Mouse (Mus musculus): ENCODE results near the gene Ammecr1. TPM values are rescaled to one million over a fixed set of nuclear protein-coding genes. Genes with fewer than 3 reads are reported as not detected.

The Ammecr1 gene
- total and polyA plus RNA-seq, 3 experiments, result 3.1 to 7.1 (median 5.4) TPM

DNA sequence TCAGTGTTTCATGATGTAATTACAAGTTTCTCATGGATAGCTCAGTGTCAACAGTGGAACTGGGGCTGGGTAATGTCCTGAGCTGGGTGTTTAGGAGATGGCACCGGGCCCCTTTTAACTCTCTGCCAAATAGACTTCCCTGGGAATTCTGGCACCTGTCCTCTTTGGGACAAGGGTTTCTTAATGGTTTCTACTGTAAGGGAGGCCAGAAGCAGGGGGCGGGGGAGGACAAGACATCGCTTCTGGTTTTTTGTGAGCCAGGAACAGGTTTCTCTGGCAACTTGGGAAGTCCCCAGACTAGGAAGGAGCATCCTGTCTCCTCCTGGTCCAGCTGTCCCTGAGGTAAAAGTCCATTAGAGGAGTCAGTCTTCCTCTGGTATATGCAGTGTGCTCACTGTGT, 129.2 kb downstream of the Ammecr1 start:
- DNase-seq (ENCODE audit: extremely low read depth), result no peak
- Histone ChIP-seq H3K9me3 (replicated peaks; ENCODE audit: low read length) (no peaks in the 10 kb centered on the region), H3K9ac (ENCODE audit: insufficient read depth, low read depth) (no peak overlapping the region), H3K36me3 (replicated peaks in 1 of 2; ENCODE audit: control insufficient read depth in 1 of 2, insufficient read depth in 1 of 2, low read length in 1 of 2) (peaks cover 10 to 56% of the 10 kb centered on the region in 2 experiments), H3K4me3 (replicated peaks in 1 of 3; ENCODE audit: low read depth in 2 of 3, low read length in 2 of 3, poor library complexity in 1 of 3) (no peak overlapping the region), H3K79me2 (replicated peaks; ENCODE audit: control insufficient read depth, extremely low read depth, insufficient read depth, poor library complexity, severe bottlenecking) (no peaks in the 10 kb centered on the region), H3K27me3 (replicated peaks) (no peaks in the 10 kb centered on the region), H3K4me2 (ENCODE audit: insufficient read depth, low read depth, poor library complexity, severe bottlenecking) (no peak overlapping the region), H3K27ac (ENCODE audit: insufficient read depth, low read depth) (no peak overlapping the region), H3K4me1 (ENCODE audit: control insufficient read depth in 1 of 2, insufficient read depth in 2 of 2) (peaks cover 0 to 12% of the 10 kb centered on the region in 2 experiments; a peak in 1 of 4 replicates)
- in situ Hi-C loops (cut with MboI; ENCODE audit: low pct_ligation_motif_present, low pct_unique_long_range_greater_than_20kb, low sequenced_read_pairs), result no loop called here
- no peak for TF ChIP-seq SMC3 (IDR thresholded peaks at IDR 0.05; ENCODE audit: low read depth, low read length)
- TF ChIP-seq ELF1 (IDR thresholded peaks at IDR 0.05; ENCODE audit: low read depth, low read length), result no peak
- no peak for TF ChIP-seq ZNF384 (IDR thresholded peaks at IDR 0.05; ENCODE audit: low read depth, low read length)
- TF ChIP-seq RAD21 (IDR thresholded peaks at IDR 0.05; ENCODE audit: low read depth, low read length), result no peak
- TF ChIP-seq MXI1 (IDR thresholded peaks at IDR 0.05; ENCODE audit: low read depth, low read length), result no peak
- no peak for TF ChIP-seq MAX (IDR thresholded peaks at IDR 0.05; ENCODE audit: low read length)
- TF ChIP-seq CHD1 (IDR thresholded peaks at IDR 0.05; ENCODE audit: low read depth, low read length), result no peak
- no peak for TF ChIP-seq UBTF (IDR thresholded peaks at IDR 0.05; ENCODE audit: low read depth, low read length)
- no peak for TF ChIP-seq ZMIZ1 (IDR thresholded peaks at IDR 0.05; ENCODE audit: low read depth, low read length)
- TF ChIP-seq CHD2 (IDR thresholded peaks at IDR 0.05; ENCODE audit: low read length), result no peak
- TF ChIP-seq IRF4 (IDR thresholded peaks at IDR 0.05; ENCODE audit: low read depth, low read length), result no peak
- TF ChIP-seq JUND (conservative IDR thresholded peaks at IDR 0.05; ENCODE audit: low read depth, low read length), result no peak
- no peak for TF ChIP-seq KAT2A (IDR thresholded peaks at IDR 0.05; ENCODE audit: insufficient replicate concordance, low read length)
- TF ChIP-seq NRF1 (IDR thresholded peaks at IDR 0.05; ENCODE audit: low read depth, low read length), result no peak
- no peak for TF ChIP-seq NELFE (IDR thresholded peaks at IDR 0.05; ENCODE audit: low read depth, low read length)
- no peak for TF ChIP-seq E2F4 (IDR thresholded peaks at IDR 0.05; ENCODE audit: insufficient replicate concordance, low read depth, low read length)
- dilution Hi-C loops (cut with MboI; ENCODE audit: extremely low pct_ligation_motif_present, extremely low pct_unique_long_range_greater_than_20kb, low sequenced_read_pairs), result no loop called here

DNA sequence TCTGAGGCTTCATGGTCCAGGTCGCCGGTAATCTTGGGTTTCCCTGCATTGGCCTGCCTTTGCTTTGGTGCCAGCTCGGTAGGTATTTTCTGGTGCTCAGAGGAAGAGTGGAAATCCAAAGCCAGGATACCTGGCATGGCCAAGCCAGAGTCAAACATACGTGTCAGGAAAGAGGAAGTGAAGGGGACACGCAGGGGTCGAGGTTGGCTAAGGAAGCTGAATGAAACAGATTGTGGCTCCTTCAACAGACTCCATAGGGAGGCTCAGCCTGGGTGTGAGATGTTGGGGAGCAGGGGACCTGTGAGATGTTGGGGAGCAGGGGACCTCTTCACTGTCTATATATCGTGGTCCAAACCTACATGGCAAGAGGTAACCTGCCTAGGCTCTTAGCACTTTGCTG, 130.1 kb downstream of the Ammecr1 start:
- no peak for DNase-seq (ENCODE audit: extremely low read depth)
- TF ChIP-seq TCF12 (IDR thresholded peaks at IDR 0.05; ENCODE audit: low read depth, low read length), result no peak
- TF ChIP-seq ELF1 (IDR thresholded peaks at IDR 0.05; ENCODE audit: low read depth, low read length), result no peak
- no peak for TF ChIP-seq BHLHE40 (IDR thresholded peaks at IDR 0.05; ENCODE audit: low read depth, low read length)
- TF ChIP-seq CHD1 (IDR thresholded peaks at IDR 0.05; ENCODE audit: low read depth, low read length), result no peak
- no peak for TF ChIP-seq SIN3A (IDR thresholded peaks at IDR 0.05; ENCODE audit: low read length)
- TF ChIP-seq CTCF (conservative IDR thresholded peaks at IDR 0.05 in 1 of 2, IDR thresholded peaks at IDR 0.05 in 1 of 2; ENCODE audit: low read depth in 2 of 2, low read length in 2 of 2), result no peak
- no peak for TF ChIP-seq IRF4 (IDR thresholded peaks at IDR 0.05; ENCODE audit: low read depth, low read length)
- no peak for TF ChIP-seq ZNF384 (IDR thresholded peaks at IDR 0.05; ENCODE audit: low read depth, low read length)
- no peak for TF ChIP-seq NELFE (IDR thresholded peaks at IDR 0.05; ENCODE audit: low read depth, low read length)
- TF ChIP-seq MAFK (IDR thresholded peaks at IDR 0.05; ENCODE audit: insufficient replicate concordance, low read length), result no peak
- TF ChIP-seq ZKSCAN1 (IDR thresholded peaks at IDR 0.05; ENCODE audit: borderline replicate concordance, low read depth, low read length), result no peak
- TF ChIP-seq ETS1 (conservative IDR thresholded peaks at IDR 0.05; ENCODE audit: low read depth, low read length), result no peak
- in situ Hi-C loops (cut with MboI; ENCODE audit: low pct_ligation_motif_present, low pct_unique_long_range_greater_than_20kb, low sequenced_read_pairs) (no loop called here), dilution Hi-C loops (cut with MboI; ENCODE audit: extremely low pct_ligation_motif_present, extremely low pct_unique_long_range_greater_than_20kb, low sequenced_read_pairs) (no loop called here)
- Histone ChIP-seq H3K27ac (ENCODE audit: insufficient read depth, low read depth) (no peak overlapping the region), H3K9me3 (replicated peaks; ENCODE audit: low read length) (no peaks in the 10 kb centered on the region), H3K9ac (ENCODE audit: insufficient read depth, low read depth) (no peak overlapping the region), H3K4me3 (replicated peaks in 1 of 3; ENCODE audit: low read depth in 2 of 3, low read length in 2 of 3, poor library complexity in 1 of 3) (no peak overlapping the region), H3K4me2 (ENCODE audit: insufficient read depth, low read depth, poor library complexity, severe bottlenecking) (no peak overlapping the region), H3K4me1 (ENCODE audit: control insufficient read depth in 1 of 2, insufficient read depth in 2 of 2) (peaks cover 0 to 12% of the 10 kb centered on the region in 2 experiments; a peak in 1 of 4 replicates), H3K36me3 (replicated peaks in 1 of 2; ENCODE audit: control insufficient read depth in 1 of 2, insufficient read depth in 1 of 2, low read length in 1 of 2) (peaks cover 10 to 49% of the 10 kb centered on the region in 2 experiments), H3K79me2 (replicated peaks; ENCODE audit: control insufficient read depth, extremely low read depth, insufficient read depth, poor library complexity, severe bottlenecking) (no peaks in the 10 kb centered on the region), H3K27me3 (replicated peaks) (no peaks in the 10 kb centered on the region)

All from CH12.LX (cell line).